Mouse (Mus musculus): ENCODE results near the gene Celf5.

Gene Celf5

DNA sequence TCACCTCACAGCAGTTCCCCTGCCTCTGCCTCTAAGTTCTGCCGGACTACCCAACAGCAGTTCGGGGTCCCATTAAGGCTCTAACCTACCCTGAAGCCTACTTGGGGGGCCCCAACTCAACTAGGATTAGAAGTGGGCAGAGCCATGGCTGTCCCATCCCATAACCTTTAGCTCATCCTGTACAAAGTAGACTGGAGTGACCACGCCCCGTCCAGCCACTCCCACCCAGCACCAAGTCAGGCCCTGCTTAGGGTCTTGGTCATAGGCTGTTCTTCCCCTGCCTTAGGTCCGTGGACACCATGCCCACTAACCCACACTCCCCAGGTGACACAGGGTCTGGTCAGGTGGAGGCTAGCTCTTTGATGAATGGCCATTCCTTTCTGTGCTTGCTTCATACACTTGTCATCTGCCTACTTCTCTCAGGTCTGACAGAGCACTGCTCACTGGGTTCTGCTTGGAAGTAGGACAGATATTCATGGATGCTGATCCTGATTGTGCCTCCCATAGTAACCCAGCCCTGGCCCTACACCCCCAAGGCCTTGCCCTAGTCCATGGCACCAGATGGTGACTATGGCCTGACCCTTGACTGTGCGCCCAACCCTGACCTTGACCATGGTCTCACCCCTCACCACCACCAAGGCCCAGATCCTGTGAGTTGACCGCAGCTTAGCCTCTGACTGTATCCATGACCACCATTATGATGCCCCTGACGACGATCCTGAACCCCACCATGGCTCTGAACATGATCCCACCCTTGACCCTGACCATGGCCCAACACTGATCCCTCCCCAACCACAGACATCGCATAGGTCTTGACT is 63.2 kb downstream of the Celf5 start:
- in situ Hi-C loops (cut with MboI; ENCODE audit: unreplicated experiment in 2 of 2), result no loop called here

DNA sequence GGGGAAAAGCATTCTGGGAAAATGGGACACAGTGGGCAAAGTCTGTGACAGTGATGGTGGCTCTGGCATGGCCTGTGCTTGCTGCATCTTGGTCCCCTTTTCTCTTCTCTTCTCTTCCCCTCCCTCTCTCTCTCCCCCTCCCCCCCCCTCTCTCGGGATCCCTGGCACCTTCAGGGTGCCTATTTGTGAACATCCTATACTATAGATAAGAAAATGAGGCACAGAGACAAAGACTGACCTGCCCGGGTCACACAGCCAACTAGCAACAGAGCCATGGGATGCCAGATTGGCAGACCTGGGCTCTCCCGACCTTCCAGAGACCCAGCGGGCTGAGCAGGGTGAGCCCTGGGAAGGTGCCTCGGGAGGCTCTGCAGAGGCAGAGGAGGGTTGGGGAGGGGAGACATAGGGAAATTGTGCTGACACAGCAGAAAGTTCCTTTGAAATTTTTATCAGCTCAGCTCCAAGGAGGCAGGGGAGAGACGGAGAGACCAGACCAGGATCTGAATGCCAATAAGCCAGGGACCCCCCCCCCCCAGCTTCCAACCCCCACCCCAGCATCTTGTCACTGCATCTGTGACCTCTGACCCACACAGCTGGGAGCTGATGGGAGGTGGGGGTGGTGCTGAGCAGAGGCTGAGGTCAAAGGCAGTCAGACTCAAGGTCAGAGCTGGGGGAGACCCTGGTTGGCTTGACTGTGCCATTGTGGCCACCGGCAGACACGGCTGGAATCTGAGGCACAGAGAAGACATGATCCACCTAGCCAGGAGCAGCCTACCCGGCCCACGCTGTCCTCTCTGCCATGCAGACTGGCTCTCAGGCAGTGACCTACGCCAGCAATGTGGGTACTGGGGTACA is 64.1 kb downstream of the Celf5 start:
- in situ Hi-C loops (cut with MboI; ENCODE audit: unreplicated experiment in 2 of 2), result no loop called here

DNA sequence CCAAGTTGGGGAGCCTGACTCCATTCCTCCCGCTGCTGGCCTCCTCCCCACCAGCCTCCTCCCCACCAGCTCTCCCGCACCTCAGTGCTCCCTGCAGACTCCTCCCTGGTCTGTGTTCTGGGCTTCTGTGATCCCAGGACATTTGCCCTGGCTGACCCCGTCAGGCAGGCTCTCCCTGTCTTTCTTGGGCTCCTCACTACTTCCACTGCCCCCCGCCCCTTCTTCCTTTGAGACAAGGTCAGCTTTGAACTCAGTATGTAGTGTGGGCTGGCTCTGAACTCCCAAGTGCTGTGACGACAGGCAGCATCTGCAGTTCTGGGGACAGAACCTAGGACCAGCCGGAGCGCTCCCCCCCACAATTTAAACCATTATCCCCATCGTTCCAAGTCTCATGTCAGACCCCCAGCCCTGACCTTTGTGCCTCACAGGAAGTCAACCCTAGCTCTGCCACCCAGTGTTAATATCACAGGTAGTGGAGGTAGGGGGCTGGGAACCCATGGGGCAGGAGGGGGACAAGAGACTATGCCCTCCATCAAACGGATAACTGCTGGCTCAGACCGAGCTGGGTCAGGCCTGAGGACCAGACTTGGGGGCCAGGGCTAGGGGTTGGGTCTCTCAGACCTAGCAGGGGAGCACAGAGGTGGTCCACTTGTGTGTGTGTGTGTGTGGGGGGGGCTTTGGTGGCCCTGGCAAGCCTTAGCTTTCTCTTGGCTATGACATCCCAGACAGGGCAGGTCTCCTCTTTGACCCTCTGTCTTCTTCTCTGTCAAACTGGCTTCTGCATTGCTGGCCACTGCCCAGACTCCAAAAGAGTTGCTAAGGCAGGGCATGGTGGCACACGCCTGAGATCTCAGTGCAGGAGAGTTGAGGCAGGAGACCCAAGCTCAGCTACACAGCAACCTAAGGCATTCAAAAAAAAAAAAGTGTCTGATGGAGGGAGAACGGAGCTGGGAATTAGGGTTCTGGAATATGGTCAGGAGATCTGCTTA is 65.0 kb downstream of the Celf5 start:
- in situ Hi-C loops (cut with MboI; ENCODE audit: unreplicated experiment in 2 of 2), result no loop called here

DNA sequence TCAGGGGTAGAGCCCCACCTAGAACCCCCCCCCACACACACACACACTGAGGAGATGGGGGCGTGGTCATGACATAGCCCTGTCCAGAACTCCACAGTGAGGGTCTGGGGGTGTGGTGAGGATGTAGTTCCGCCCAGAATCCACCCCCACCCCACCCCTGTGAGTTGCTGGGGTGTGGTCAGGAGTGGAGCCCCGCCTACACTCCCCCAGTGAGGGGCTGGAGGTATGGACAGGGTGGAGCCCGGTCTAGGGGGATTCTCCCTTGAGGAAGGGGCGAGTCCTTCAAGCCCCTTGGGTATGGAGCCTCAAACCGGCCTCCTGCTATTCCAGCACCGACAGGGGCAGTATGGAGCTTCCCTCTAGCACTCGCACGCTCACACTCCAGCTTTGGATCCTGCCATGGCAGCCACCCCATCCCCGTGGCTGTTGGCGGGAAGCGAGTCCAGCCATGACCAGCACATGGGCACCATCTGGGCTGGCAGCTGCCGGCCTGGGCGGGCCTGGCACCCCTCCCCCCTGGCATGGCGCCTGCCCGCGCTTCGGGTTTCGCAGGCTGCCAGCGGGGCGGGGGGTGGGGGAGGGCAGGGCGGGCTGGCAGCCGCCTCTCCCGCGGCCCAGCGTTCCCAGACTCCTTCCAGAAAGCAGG is 65.8 kb downstream of the Celf5 start:
- in situ Hi-C loops (cut with MboI; ENCODE audit: unreplicated experiment in 2 of 2), result no loop called here

DNA sequence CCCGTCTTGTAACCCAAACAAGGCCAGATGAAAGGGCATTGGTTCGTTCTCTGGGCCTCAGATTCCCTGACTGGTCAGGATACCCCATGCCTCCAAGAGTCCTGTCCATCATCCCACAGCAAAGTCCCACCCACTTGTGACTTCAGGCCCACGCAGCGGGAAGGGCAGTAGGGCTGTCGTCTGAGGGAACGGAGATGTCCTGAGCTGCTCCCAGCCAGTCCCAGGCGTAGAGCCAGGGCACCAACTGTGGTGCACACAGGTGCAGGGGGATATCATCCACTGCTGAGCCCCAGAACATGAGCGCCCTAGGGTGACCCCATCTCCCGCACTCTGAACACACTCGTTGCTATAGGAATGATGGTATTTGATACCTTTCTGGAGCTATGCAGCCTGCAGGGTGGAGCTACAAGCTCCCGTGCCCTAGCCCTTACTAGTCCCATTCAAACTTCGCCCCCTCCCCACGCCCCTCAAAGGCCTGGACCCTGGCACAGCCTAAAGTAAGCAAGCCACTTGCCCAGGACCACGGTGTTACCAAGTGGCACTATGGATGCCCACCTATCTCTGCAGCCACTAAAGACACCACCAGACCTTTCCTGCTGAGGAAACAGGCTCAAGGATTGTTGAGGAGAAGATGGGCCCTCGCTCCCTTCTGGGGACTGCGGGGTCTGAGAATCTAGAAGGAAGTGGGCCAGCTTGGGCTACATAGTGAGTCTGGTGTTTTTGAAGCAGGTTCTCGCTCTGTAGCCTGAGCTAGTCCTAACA is 66.8 kb downstream of the Celf5 start:
- in situ Hi-C loops (cut with MboI; ENCODE audit: unreplicated experiment in 2 of 2), result no loop called here

DNA sequence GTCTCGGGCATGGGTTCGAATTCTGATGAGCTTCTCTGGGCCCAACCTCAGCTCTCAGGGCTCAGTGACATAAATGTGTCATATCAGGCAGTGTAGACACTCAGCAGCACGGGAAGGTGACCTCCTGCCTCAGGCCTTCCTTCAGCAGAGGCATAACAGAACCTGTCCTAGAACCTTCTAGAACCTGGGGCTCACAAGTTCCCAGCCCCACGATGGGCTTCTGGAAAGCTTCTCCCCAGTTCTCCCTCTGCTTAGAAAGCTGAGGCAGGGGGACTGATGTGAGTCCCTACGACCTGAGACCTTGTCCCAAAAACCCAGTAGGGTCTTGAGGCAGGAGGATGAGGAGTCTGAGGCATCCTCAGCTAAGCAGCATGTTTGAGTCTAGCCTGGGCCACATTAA is 67.4 kb downstream of the Celf5 start:
- in situ Hi-C loops (cut with MboI; ENCODE audit: unreplicated experiment in 2 of 2), result no loop called here

DNA sequence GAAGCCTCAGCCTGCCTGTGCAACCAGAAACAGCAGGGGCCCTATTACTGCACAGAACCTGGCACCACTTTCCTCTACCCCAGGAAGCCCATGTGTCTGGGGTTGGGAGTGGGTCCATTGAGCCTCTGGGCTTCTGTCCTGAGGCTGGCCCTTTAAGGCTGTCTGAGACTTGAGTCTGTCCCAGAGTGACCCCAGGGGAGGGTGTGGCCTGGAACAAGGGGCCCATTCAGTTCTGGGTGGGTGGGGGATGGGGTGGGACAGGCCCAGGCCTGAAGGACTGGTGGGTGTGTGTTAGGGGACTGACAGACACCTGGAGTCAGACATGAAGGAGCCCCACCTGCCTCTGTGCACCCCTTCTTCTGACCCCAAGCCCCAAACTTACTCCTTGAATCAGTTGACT is 67.8 kb downstream of the Celf5 start:
- in situ Hi-C loops (cut with MboI; ENCODE audit: unreplicated experiment in 2 of 2), result no loop called here

DNA sequence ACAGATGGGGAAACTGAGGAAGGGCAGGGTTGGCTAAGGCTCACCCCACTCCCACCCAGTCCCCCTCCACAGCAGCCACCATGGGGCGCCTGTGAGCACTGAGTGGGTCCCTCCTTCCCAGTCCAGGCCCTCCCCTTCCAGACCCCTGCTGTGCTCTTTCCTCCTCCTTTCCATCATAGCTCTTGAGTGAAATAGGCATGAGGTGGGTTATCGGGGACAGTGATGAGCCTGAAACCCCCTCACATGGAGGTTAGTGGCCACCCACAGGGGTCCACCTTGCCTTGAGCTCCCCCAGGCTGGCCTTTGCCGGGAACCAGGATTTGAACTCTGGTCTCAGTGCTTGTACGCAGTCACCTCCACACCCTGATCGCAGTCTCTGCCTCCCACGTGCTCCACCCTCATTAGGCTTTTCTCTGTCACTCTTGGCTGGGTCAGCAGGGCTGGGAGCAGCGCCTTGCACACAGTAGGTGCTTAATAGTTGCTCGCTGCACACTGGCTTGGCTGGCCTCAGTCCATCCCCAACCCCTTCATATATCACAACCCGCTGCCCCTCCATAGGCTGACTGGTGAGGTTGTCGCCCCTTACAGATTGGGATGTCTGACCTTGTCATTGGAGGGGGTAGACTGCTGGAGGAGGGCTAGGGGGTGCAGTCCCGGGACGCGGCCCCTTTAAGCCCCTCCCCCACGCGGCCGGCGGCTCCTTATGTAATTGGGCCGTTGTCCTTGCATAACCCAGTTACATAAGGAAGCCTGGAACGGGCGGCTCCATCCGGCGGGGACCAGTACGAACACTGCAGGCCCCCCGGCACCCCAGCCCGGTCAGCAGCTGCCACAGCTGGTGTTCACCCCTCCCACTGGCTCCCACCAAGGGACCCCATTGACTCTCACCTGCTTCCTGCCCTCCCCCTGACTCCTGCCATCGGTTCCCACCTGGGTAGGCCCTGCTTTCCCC is 68.9 kb downstream of the Celf5 start:
- in situ Hi-C loops (cut with MboI; ENCODE audit: unreplicated experiment in 2 of 2), result no loop called here

DNA sequence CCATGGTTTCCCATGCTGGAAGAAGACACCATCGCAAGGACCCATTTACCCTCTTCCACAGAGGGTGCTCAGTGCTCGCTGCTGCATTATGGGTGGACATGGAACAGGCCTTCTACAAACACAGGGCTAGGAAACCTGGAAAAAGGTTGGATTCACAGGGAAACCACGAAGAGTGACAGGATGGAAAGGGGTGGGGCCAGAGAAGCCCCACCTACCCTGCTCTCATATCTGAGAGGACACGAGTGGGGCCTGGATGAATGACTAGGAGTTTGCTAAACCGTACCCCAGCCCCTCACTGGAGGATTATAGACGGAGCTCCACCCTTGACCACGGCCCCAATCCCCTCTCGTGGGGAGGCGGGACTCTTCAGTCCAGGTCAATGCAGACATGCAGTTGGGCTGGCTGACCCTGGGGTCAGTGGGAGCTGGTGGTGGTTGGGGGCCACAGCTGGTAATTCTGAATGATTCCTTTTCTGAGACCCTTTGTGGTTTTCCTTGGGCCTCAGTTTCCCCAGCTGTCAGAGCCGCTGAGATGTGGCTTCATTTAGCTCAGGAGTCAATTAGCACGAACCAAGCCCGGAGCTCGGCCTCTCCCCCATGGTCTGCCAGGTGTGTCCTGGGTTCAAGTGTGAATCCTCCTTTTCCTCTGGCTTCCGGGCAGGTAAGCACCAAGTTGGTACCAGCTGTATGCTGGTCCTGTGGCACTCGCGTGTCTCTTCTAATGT is 69.8 kb downstream of the Celf5 start:
- in situ Hi-C loops (cut with MboI; ENCODE audit: unreplicated experiment in 2 of 2), result no loop called here

DNA sequence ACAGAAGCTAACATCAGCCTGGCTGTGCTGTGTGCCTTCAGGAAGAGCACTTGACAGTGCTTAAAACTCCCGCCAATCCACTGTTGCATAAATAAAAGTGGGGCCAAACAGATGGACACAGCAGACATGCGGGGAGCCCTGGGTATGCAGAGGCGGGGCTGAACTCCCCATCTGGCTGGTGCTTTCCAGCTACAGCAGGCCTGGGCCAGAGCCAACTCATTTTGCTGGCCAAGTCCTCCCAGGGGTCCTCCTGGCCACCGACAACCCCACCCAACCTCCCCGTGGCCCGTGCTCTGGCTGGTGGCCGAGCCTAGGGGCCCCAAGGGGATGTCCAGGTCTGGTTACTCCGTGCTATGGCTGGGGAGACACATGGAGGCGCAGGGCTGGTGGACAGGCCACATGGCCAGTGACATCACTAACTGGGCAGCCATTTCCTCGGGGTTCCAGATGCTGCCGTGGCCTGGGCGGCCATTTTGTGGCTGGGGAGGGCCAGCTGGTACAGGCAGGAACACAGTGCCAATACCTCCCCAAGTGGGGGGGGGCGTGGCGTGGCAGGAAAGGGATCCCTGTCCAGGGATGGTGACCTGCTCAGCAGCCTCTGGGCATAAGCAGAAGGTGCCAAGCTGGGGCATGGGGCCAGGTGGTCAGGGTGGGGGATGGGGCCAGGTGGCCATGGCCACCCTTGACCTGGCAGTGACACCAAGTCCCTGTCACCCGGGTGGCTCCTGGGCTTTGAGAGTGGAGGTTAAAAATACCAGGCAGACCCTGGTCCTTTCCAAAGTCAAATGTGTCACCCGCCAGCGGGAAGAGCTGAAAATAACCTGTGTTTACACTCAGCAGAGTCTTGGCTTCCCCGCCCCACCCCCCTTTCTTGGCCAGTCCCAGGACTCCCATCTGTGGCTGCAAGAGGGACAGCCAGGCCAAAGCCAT is 70.8 kb downstream of the Celf5 start:
- in situ Hi-C loops (cut with MboI; ENCODE audit: unreplicated experiment in 2 of 2), result no loop called here

DNA sequence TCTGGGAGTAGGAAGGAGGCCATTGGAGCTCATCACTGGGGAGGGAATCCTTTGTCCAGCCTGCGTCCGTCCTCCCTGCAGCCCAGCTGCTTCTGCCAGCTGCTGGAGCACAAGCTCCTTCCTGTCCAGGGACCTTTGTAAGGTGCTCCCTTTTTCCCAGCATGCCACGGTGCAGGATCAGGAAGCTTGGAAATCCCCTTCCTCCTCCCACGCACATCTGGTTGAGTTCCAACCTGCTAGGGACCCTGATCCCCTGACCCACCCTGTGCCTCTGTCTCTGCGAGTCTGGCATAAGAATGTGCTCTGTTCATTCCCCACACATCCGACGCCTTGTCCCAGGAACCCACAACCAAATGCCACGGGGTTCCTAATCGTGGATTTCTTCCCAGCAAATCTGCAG is 71.5 kb downstream of the Celf5 start:
- in situ Hi-C loops (cut with MboI; ENCODE audit: unreplicated experiment in 2 of 2), result no loop called here

DNA sequence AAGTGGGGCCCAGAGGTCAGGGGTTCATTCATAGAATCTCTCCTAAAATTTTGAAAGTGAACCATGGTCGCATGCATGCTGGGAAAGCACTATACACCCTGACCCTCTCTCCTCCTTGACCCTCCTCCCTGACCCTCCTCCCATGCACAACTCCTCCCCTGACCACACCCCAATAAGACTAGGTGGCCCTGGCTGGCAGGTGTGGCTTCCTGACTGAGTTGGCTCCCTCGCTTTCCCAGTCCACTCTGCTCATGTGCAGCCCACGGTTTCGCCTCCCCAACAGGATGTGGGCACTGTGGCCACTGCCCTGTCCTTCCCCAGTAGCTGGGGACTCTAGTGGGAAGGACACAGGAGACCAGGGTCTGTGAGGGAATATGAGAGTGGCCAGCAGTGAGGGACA is 72.2 kb downstream of the Celf5 start:
- in situ Hi-C loops (cut with MboI; ENCODE audit: unreplicated experiment in 2 of 2), result no loop called here

DNA sequence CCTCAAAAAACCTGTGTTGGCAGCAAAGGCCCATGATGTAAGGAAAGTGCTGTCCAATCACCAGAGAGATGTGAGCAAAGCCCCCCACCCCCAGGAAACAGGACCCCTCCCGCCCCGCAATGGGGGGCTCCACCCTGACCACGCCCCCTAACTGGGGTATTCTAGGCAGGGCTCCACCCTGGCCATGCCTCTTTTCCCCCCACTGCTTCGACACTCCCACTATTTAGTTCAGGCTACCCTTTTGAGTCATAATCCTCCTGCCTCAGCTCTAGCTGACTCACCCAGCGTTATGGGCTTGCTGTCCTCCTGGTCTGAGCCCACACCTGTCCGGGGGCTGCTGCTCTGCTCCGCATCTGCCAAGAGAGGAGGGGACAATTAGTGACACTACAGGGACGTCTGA is 73.2 kb downstream of the Celf5 start:
- in situ Hi-C loops (cut with MboI; ENCODE audit: unreplicated experiment in 2 of 2), result loop anchor here (5.0 to 10.0 kb wide), 2 partner anchors 33 to 765 kb away; no protein-coding TSS in a partner anchor

Measured in v-Abl transformed pro-B cells (cell line).